ENCODE assay signal across 8 mouse cellular contexts in genomic region chr19:24705395-24705794, GRCm38 (mm10). TPM values are rescaled to one million over a fixed set of nuclear protein-coding genes. Genes with fewer than 3 reads are reported as not detected.
DNase-seq lines count a peak whose midpoint lies in the region; ATAC-seq lines count a peak whose summit lies in the region.

No protein-coding gene starts in this region.

- H3K4me3 ChIP-seq in midbrain, embryonic 11.5 days (ENCODE audit: low read depth, low read length): no peak overlapping the region
- no peak overlapping the region for H3K4me3 ChIP-seq in midbrain, embryonic 15.5 days

- ATAC-seq in midbrain, embryonic 11.5 days (ENCODE audit: low FRiP score): no peak
- no peak for ATAC-seq in midbrain, embryonic 15.5 days (replicated peaks)

- WGBS in midbrain, embryonic 11.5 days: 67% methylated on average over 1 of the region's 1 CpGs
- WGBS in midbrain, embryonic 15.5 days: 71% methylated on average over 1 of the region's 1 CpGs

- H3K27me3 ChIP-seq in midbrain, embryonic 11.5 days (ENCODE audit: control insufficient read depth, insufficient read depth, low read length): no peaks in the 10 kb centered on the region
- H3K27me3 ChIP-seq in midbrain, embryonic 15.5 days (replicated peaks): no peaks in the 10 kb centered on the region

- no peak overlapping the region for H3K27ac ChIP-seq in midbrain, embryonic 11.5 days (ENCODE audit: low read depth, low read length)
- H3K27ac ChIP-seq in midbrain, embryonic 15.5 days: no peak overlapping the region

- no peak overlapping the region for H3K9ac ChIP-seq in midbrain, embryonic 11.5 days (ENCODE audit: low read length)
- no peak overlapping the region for H3K9ac ChIP-seq in midbrain, embryonic 15.5 days

- no peak overlapping the region for H3K4me2 ChIP-seq in midbrain, embryonic 11.5 days
- no peak overlapping the region for H3K4me2 ChIP-seq in midbrain, embryonic 15.5 days

- H3K4me1 ChIP-seq in midbrain, embryonic 11.5 days (ENCODE audit: control insufficient read depth, insufficient read depth, low read length): no peaks in the 10 kb centered on the region
- no peaks in the 10 kb centered on the region for H3K4me1 ChIP-seq in midbrain, embryonic 15.5 days

- intact Hi-C loops in gastrocnemius, postnatal 36 days (cut with DNase I): loop anchor here (5.0 kb wide), 1 partner anchor 162 kb away; no protein-coding TSS in a partner anchor

- DNase-seq in heart, postnatal 4 days: peak; percentile 52
- no peak for DNase-seq in heart, adult 9 months (ENCODE audit: low spot score in 2 of 2)
- DNase-seq in midbrain, embryonic 11.5 days (ENCODE audit: low spot score, missing footprints): peak; percentile 91
- DNase-seq in c-Kit-positive CD71-negative TER-119-negative erythroid progenitor cells, embryonic 14.5 days (ENCODE audit: low read depth): peak; percentile 19
- DNase-seq in retina, postnatal 7 days (ENCODE audit: low read depth, low spot score): peak; percentile 23
- DNase-seq in gastrocnemius, postnatal 36 days: no peak
- no peak for DNase-seq in right cerebral cortex, postnatal 14 days

- no peaks in the 10 kb centered on the region for H3K9me3 ChIP-seq in midbrain, embryonic 11.5 days (ENCODE audit: control insufficient read depth, low read length)
- no peaks in the 10 kb centered on the region for H3K9me3 ChIP-seq in midbrain, embryonic 15.5 days

- no peaks in the 10 kb centered on the region for H3K36me3 ChIP-seq in midbrain, embryonic 11.5 days (ENCODE audit: control insufficient read depth, insufficient read depth, low read length)
- H3K36me3 ChIP-seq in midbrain, embryonic 15.5 days (replicated peaks): no peaks in the 10 kb centered on the region

RNA-seq across cellular contexts. Expression of gene Tmem252, which starts 31.6 kb away (rescaled TPM):
- under 1 TPM; 0.14 to 0.20 TPM for total RNA-seq in heart, postnatal 4 days (2021)
- polyA plus RNA-seq in midbrain, embryonic 11.5 days (2014; fragmentation: Nextera tagmentation; extraction: Ambion mirVana): 0.29 and 0.58 TPM in 2 replicates
- 1.6 and 1.7 TPM in 2 replicates for polyA plus RNA-seq in midbrain, embryonic 15.5 days (2015; fragmentation: Nextera tagmentation; extraction: Ambion mirVana)
- under 1 TPM; 0.12 to 0.13 TPM for total RNA-seq in gastrocnemius, postnatal 36 days (2021)

Comparison
In these comparisons a context has a peak if more than half of its experiments do, and no peak if none do; other contexts are left out.
1. DNase-seq: peak in heart, postnatal 4 days (single experiment), midbrain, embryonic 11.5 days (single experiment), c-Kit-positive CD71-negative TER-119-negative erythroid progenitor cells, embryonic 14.5 days (single experiment) and retina, postnatal 7 days (single experiment); none in heart, adult 9 months (0 of 2), gastrocnemius, postnatal 36 days (0 of 2) and right cerebral cortex, postnatal 14 days (single experiment).